Mouse (Mus musculus): ENCODE results near the gene Cpsf3. TPM values are rescaled to one million over a fixed set of nuclear protein-coding genes. Genes with fewer than 3 reads are reported as not detected.
A peak's percentile ranks its signal among the peaks of the same experiment; 100 is the strongest.

Cpsf3 gene
- total RNA-seq (2021), result 10 to 100 TPM; 60.1 to 77.0 TPM
- long read RNA-seq, experiment 1, transcript Cpsf3-201 (18 exons, 2,499 nt), result major isoform, 90 of 113 reads
- long read RNA-seq, experiment 1, partial matches to known transcripts, result 19 of 113 reads
- long read RNA-seq, experiment 1, other reads (novel, unspliced or antisense), result 3 of 113 reads
- long read RNA-seq, experiment 2, transcript Cpsf3-201 (18 exons, 2,499 nt), result major isoform, 17 of 22 reads
- long read RNA-seq, experiment 2, partial matches to known transcripts, result 4 of 22 reads
- long read RNA-seq, experiment 2, other reads (novel, unspliced or antisense), result 1 of 22 reads

GRCm38 (mm10) chr12:21284761-21285441 lies at the start of gene Cpsf3:
Gene Cpsf3 (plus strand): TSS chr12:21285391.
- DNase-seq, result no peak

- no peak for DNase-seq
Observed at GRCm38 (mm10) chr12:21241965-21242364, 43.2 kb upstream of the Cpsf3 start.

- no peak for DNase-seq
Observed at GRCm38 (mm10) chr12:21244375-21244960, 40.7 kb upstream of the Cpsf3 start.

GRCm38 (mm10) chr12:21247711-21248392 lies 37.3 kb upstream of the Cpsf3 start:
- no peak for DNase-seq

- peak; percentile 46 to 62 for DNase-seq
Observed at GRCm38 (mm10) chr12:21260494-21261256, 24.5 kb upstream of the Cpsf3 start.

GRCm38 (mm10) chr12:21261521-21261920 lies 23.7 kb upstream of the Cpsf3 start:
- DNase-seq, result no peak

- no peak for DNase-seq
Observed at GRCm38 (mm10) chr12:21263256-21263655, 21.9 kb upstream of the Cpsf3 start.

- DNase-seq, result peak; percentile 40 to 56
Observed at GRCm38 (mm10) chr12:21264241-21264640, 20.9 kb upstream of the Cpsf3 start.

GRCm38 (mm10) chr12:21264970-21265369 lies 20.2 kb upstream of the Cpsf3 start:
- no peak for DNase-seq

GRCm38 (mm10) chr12:21265501-21265900 lies 19.7 kb upstream of the Cpsf3 start:
- no peak for DNase-seq

- DNase-seq, result peak; percentile 58 to 71
Observed at GRCm38 (mm10) chr12:21265946-21266783, 19.0 kb upstream of the Cpsf3 start.

GRCm38 (mm10) chr12:21266784-21267098 lies 18.4 kb upstream of the Cpsf3 start:
- no peak for DNase-seq

GRCm38 (mm10) chr12:21268083-21268616 lies 17.0 kb upstream of the Cpsf3 start:
- DNase-seq, result no peak

GRCm38 (mm10) chr12:21274446-21274845 lies 10.7 kb upstream of the Cpsf3 start:
- peak; percentile 27 to 34 for DNase-seq

GRCm38 (mm10) chr12:21277352-21277864 lies 7.8 kb upstream of the Cpsf3 start:
- no peak for DNase-seq

- peak in 1 of 2 experiments; percentile 83 for DNase-seq
Observed at GRCm38 (mm10) chr12:21285508-21286242, 484 bp downstream of the Cpsf3 start.

- DNase-seq, result peak; percentile 99
Observed at GRCm38 (mm10) chr12:21286243-21286622, 1.0 kb downstream of the Cpsf3 start, which contains the start of gene Itgb1bp1. Gene Itgb1bp1 (minus strand): TSS chr12:21286284.

- peak in 1 of 2 experiments; percentile 45 for DNase-seq
Observed at GRCm38 (mm10) chr12:21286712-21287650, 1.8 kb downstream of the Cpsf3 start.

Measured in adrenal gland, postnatal 36 days (tissue).